Mouse (Mus musculus): ENCODE results near the gene Rpl21.

DNA sequence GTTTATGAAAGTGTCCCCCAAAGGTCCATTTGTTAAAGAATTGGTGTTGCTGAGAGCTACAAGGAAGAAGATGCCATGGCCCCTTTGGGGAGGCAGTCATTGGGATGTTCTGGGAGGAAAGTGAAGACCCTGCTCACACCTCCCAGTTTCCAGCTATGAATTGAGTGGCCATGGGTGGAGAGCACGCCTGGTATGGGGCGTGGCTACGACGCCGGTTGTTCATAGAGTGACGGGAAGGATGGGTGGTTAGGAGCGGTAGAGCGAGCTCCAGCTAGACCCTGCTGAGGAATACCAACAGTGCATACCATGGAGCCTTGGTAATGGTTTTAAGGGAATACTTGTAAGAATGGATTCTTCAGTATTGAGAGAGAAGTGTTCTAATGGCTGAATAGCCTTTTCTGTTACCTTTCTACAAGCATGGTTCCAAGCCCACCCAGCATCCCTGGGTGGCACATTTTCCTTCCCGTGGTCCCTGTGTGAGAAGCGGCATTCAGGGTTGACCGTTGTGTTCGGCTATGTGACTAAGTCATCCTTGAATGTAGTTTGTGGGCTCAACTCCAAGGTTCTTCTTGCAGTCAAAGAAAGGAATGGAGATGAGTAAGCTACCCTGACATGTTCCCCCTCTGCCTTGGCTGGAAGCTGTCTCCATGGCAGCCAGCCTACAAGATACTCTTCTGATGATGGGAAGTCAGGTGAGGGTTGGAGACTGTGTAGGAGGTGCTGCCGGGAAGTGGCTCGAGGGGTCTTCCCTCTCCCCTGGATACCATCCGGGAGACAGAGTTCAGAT lies 51.0 kb downstream of the Rpl21 start:
- no peak for TF ChIP-seq CTCF (IDR thresholded peaks at IDR 0.05; ENCODE audit: low read depth)
- TF ChIP-seq EP300 (IDR thresholded peaks at IDR 0.05; ENCODE audit: low read depth): no peak
